20 mouse cellular contexts compared by ENCODE assay signal in the genomic region with DNA sequence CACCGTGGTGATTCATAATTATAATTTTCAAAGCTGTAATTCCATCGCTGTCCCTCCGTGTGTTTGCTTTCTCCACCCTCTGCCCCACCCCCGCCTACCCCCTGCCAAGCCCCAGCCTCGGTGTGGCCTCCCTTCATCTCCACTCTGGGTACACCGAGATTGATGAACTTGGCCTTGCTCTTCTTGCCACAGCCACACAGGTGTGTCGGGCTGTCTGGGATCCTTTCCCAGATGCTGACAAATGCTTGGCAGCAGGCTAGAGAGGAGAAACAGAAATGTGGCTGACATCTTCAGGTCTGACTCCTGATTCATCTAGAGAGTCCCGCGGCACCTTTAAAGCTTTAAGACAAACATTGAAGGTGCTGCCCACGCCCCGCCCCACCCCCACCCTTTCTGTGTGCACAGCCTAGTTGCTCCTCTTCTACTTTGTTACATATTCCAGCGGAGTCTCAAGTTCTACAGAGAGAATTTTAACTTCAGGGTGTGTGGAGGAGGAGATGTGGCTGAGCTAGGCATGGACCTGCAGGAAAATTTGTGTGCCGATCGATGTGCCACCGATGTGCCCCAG.
A peak's percentile ranks its signal among the peaks of the same experiment; 100 is the strongest.
DNase-seq lines count a peak whose midpoint lies in the region; ATAC-seq and TF ChIP-seq lines count a peak whose summit lies in the region.
"Had no signal": no experiment of that assay in that cellular context is flagged by ENCODE, and none has a peak within 500 bp of the region (broad histone marks: within the 10 kb centered on the region; RNA-seq: fewer than 3 reads in every experiment).

No protein-coding gene starts in this region.

- TF ChIP-seq CTCF in stomach, postnatal 0 days (IDR thresholded peaks at IDR 0.05; ENCODE audit: low read depth), result no peak

- WGBS in heart, embryonic 13.5 days, result 52% methylated on average over 15 of the region's 15 CpGs
- WGBS in limb, embryonic 10.5 days, result 51% methylated on average over 15 of the region's 15 CpGs
- 23% methylated on average over 15 of the region's 15 CpGs for WGBS in stomach, postnatal 0 days

- no peaks in the 10 kb centered on the region for H3K9me3 ChIP-seq in heart, embryonic 13.5 days
- no peaks in the 10 kb centered on the region for H3K9me3 ChIP-seq in limb, embryonic 10.5 days (replicated peaks)
- no peaks in the 10 kb centered on the region for H3K9me3 ChIP-seq in stomach, postnatal 0 days (ENCODE audit: control insufficient read depth, low read length)
- H3K9me3 ChIP-seq: heart, embryonic 10.5 days; neural tube, embryonic 13.5 days had no signal

- peak overlapping the region; percentile 22; the same call in 1 of the 2 replicates for H3K4me2 ChIP-seq in heart, embryonic 13.5 days
- H3K4me2 ChIP-seq in stomach, postnatal 0 days (replicated peaks; ENCODE audit: low read depth), result peak overlapping the region; percentile 5
- H3K4me2 ChIP-seq: neural tube, embryonic 13.5 days had no signal

- H3K27me3 ChIP-seq in heart, embryonic 13.5 days (replicated peaks), result no peaks in the 10 kb centered on the region
- no peaks in the 10 kb centered on the region for H3K27me3 ChIP-seq in limb, embryonic 10.5 days (ENCODE audit: low read depth, poor library complexity, severe bottlenecking)
- no peaks in the 10 kb centered on the region for H3K27me3 ChIP-seq in stomach, postnatal 0 days (ENCODE audit: control insufficient read depth, insufficient read depth, low read length)
- H3K27me3 ChIP-seq: neural tube, embryonic 13.5 days had no signal

- no peak overlapping the region for H3K27ac ChIP-seq in heart, embryonic 13.5 days (replicated peaks)
- H3K27ac ChIP-seq in limb, embryonic 10.5 days, result peak overlapping the region; percentile 50
- no peak overlapping the region for H3K27ac ChIP-seq in stomach, postnatal 0 days (replicated peaks)
- H3K27ac ChIP-seq: heart, embryonic 10.5 days; hindbrain, postnatal 0 days; kidney, postnatal 0 days; neural tube, embryonic 13.5 days had no signal

- DNase-seq in heart, postnatal 10 days, result no peak
- peak; percentile 7 for DNase-seq in right cerebral cortex, postnatal 25 days
- no peak for DNase-seq in right cerebral cortex, adult 2 months (ENCODE audit: low spot score in 2 of 2)
- no peak for DNase-seq in limb, embryonic 10.5 days (ENCODE audit: low spot score)
- peak; percentile 50 for DNase-seq in stomach, postnatal 0 days (ENCODE audit: low spot score)
- no peak for DNase-seq in urinary bladder, postnatal 4 days (ENCODE audit: low spot score in 2 of 2)
- DNase-seq in left cerebral cortex, postnatal 14 days (ENCODE audit: low spot score in 2 of 2), result no peak
- DNase-seq: adrenal gland, postnatal 25 days; B cell, adult 2 months; cerebellum, adult 9-10 months; gastrocnemius, postnatal 36 days; heart, postnatal 36 days; layer of hippocampus, adult 9-11 months; thymus, adult 18-20 months had no signal

- ATAC-seq in heart, embryonic 13.5 days (ENCODE audit: extremely low read depth, insufficient number of reproducible peaks, low FRiP score, low TSS enrichment), result no peak
- ATAC-seq in stomach, postnatal 0 days (ENCODE audit: low FRiP score, low TSS enrichment), result peak; percentile 76
- ATAC-seq: hindbrain, postnatal 0 days; lung, postnatal 0 days had no signal

- peaks cover 46% of the 10 kb centered on the region for H3K4me1 ChIP-seq in heart, embryonic 13.5 days
- peaks cover 56% of the 10 kb centered on the region for H3K4me1 ChIP-seq in limb, embryonic 10.5 days
- peaks cover 3% of the 10 kb centered on the region for H3K4me1 ChIP-seq in stomach, postnatal 0 days (replicated peaks; ENCODE audit: control insufficient read depth, insufficient read depth)

- H3K36me3 ChIP-seq in heart, embryonic 13.5 days, result no peaks in the 10 kb centered on the region
- H3K36me3 ChIP-seq in limb, embryonic 10.5 days, result peaks cover 15% of the 10 kb centered on the region
- no peaks in the 10 kb centered on the region for H3K36me3 ChIP-seq in stomach, postnatal 0 days (ENCODE audit: control insufficient read depth, insufficient read depth, low read length)
- H3K36me3 ChIP-seq: heart, embryonic 10.5 days; neural tube, embryonic 13.5 days had no signal

- no peak overlapping the region for H3K9ac ChIP-seq in heart, embryonic 13.5 days
- H3K9ac ChIP-seq in stomach, postnatal 0 days (ENCODE audit: low read length), result no peak overlapping the region
- H3K9ac ChIP-seq: neural tube, embryonic 13.5 days had no signal

- no peak overlapping the region for H3K4me3 ChIP-seq in heart, embryonic 13.5 days
- no peak overlapping the region for H3K4me3 ChIP-seq in limb, embryonic 10.5 days
- no peak overlapping the region for H3K4me3 ChIP-seq in stomach, postnatal 0 days (ENCODE audit: low read depth, low read length)
- H3K4me3 ChIP-seq: heart, embryonic 10.5 days; neural tube, embryonic 13.5 days had no signal

- no peak for TF ChIP-seq EP300 in stomach, postnatal 0 days (optimal IDR thresholded peaks at IDR 0.05)

- intact Hi-C loops in heart, postnatal 10 days (cut with DNase I), result no loop called here
- intact Hi-C loops in left cerebral cortex, postnatal 14 days (cut with DNase I), result no loop called here

Comparison
In these comparisons a context has a peak if more than half of its experiments do, and no peak if none do; other contexts are left out.
1. DNase-seq: peak in right cerebral cortex, postnatal 25 days (single experiment) and stomach, postnatal 0 days (single experiment); none in heart, postnatal 10 days (0 of 2), right cerebral cortex, adult 2 months (0 of 2), limb, embryonic 10.5 days (single experiment), urinary bladder, postnatal 4 days (0 of 2) and left cerebral cortex, postnatal 14 days (0 of 2).